Mouse (Mus musculus): Measurements from ENCODE around the gene Lbp. TPM values are rescaled to one million over a fixed set of nuclear protein-coding genes. Genes with fewer than 3 reads are reported as not detected.
A peak's percentile ranks its signal among the peaks of the same experiment; 100 is the strongest.

Gene Lbp
- polyA plus RNA-seq, 1 experiment from 2014 or later: 5.2 TPM

GRCm38 (mm10) chr2:158279656-158280055 is 26.6 kb upstream of the Lbp start:
- no peaks in the 10 kb centered on the region for H3K36me3 ChIP-seq
- no peak overlapping the region for H3K4me3 ChIP-seq
- peaks cover 4% of the 10 kb centered on the region for H3K4me1 ChIP-seq (replicated peaks)
- no peak overlapping the region for H3K4me2 ChIP-seq
- H3K9me3 ChIP-seq: no peaks in the 10 kb centered on the region
- H3K27ac ChIP-seq (replicated peaks): no peak overlapping the region
- no peak for ATAC-seq (ENCODE audit: low read depth)
- H3K27me3 ChIP-seq: no peaks in the 10 kb centered on the region; the same call in 1 of the 2 replicates
- 96% methylated on average over 4 of the region's 4 CpGs for WGBS
- H3K9ac ChIP-seq: no peak overlapping the region

DNA sequence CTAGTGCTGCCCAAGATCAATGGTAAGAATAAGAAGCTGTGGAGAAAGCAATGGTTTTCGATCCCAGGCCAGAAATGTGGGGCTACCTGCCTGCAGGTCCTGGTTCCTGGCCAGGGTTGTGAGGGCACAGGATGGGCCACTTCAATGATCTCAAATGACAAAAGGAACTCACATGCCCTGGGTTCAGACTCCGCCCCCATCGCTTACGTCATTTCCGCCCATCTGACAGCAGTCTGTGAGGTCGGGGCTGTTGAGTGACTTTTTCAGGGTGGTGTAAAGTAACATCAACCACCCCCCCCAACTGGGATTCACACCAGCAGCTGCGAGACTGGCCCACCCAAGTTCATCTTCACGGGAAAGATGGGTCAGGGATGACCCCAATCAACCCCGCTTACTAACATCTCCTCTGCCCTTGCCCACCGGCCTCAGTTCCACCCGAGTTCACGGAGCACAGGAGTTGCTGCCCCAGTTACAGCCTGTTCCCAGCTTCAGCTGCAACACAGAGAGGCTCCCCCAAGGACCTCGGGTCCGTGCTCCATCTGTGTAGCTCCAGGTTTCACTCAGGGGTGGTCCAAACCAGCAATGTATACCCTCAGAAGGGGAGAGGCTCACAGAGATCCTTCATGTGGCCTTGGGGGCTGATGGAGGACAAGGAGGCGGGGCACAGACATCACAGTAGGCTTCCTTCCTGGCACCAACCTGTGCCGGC is 24.6 kb upstream of the Lbp start:
- Histone ChIP-seq H3K9ac (no peak overlapping the region), H3K4me3 (no peak overlapping the region), H3K9me3 (no peaks in the 10 kb centered on the region), H3K27ac (replicated peaks) (no peak overlapping the region), H3K4me1 (replicated peaks) (peaks cover 16% of the 10 kb centered on the region), H3K4me2 (no peak overlapping the region), H3K27me3 (no peaks in the 10 kb centered on the region; the same call in 1 of the 2 replicates), H3K36me3 (no peaks in the 10 kb centered on the region)
- ATAC-seq (ENCODE audit: low read depth): no peak
- WGBS: 72% methylated on average over 16 of the region's 16 CpGs

- no peaks in the 10 kb centered on the region; the same call in 1 of the 2 replicates for H3K27me3 ChIP-seq
- no peak overlapping the region for H3K9ac ChIP-seq
- no peak overlapping the region for H3K27ac ChIP-seq (replicated peaks)
- H3K4me1 ChIP-seq (replicated peaks): peaks cover 16% of the 10 kb centered on the region
- no peak overlapping the region for H3K4me3 ChIP-seq
- 80% methylated on average over 7 of the region's 7 CpGs for WGBS
- no peak for ATAC-seq (ENCODE audit: low read depth)
- no peaks in the 10 kb centered on the region for H3K36me3 ChIP-seq
- H3K9me3 ChIP-seq: no peaks in the 10 kb centered on the region
- H3K4me2 ChIP-seq: no peak overlapping the region
Measured at GRCm38 (mm10) chr2:158283136-158283535, 23.2 kb upstream of the Lbp start.

DNA sequence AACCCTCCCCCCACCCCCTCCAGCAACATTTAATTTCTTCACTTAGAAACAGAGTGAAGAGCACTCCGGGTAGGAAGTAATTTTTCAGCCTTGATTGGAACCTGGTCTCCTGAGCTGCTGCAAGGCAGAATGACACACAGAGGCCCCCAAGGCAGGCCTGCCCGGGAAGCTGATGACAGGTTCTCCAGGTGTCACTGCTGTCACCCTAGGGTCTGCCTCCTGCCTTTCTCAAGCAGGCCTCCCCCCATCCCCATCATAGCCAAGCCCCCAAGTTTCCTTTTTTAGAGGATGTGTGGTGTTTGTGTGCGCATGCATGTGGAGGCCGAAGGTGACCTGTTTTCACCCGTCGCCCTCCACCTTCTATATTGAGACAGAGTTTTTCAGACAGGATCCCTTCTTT is 22.5 kb upstream of the Lbp start:
- Histone ChIP-seq H3K4me1 (replicated peaks) (peaks cover 16% of the 10 kb centered on the region), H3K9ac (no peak overlapping the region), H3K9me3 (no peaks in the 10 kb centered on the region), H3K27me3 (no peaks in the 10 kb centered on the region; the same call in 1 of the 2 replicates), H3K36me3 (no peaks in the 10 kb centered on the region), H3K27ac (replicated peaks) (no peak overlapping the region), H3K4me3 (no peak overlapping the region), H3K4me2 (no peak overlapping the region)
- WGBS: 89% methylated on average over 6 of the region's 6 CpGs
- no peak for ATAC-seq (ENCODE audit: low read depth)

DNA sequence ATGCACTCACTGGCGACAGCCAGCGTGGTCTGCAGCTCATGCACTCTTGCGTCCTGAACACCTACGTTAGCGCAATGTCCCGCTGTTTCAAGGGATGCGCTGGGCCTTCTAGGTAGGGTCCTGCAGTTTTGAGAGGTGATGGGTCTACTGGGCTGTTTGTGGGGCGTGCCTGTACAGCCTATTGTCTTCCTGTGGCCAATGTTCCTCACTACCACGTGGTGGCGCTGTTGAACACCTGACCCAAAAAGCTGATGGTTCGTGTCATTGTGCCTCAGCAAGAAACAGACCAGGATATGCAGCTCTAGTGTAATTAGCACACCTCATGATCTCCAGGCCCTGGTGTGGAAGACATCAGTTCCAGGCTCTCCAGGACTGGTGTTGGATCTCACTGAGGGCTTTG is 21.7 kb upstream of the Lbp start:
- Histone ChIP-seq H3K9me3 (no peaks in the 10 kb centered on the region), H3K27ac (replicated peaks) (no peak overlapping the region), H3K4me3 (no peak overlapping the region), H3K36me3 (no peaks in the 10 kb centered on the region), H3K4me1 (replicated peaks) (peaks cover 16% of the 10 kb centered on the region), H3K4me2 (no peak overlapping the region), H3K27me3 (no peaks in the 10 kb centered on the region; the same call in 1 of the 2 replicates), H3K9ac (peak overlapping the region; percentile 2; the same call in 1 of the 2 replicates)
- WGBS: 14% methylated on average over 11 of the region's 11 CpGs
- ATAC-seq (ENCODE audit: low read depth): no peak

GRCm38 (mm10) chr2:158285655-158286054 is 20.6 kb upstream of the Lbp start:
- Histone ChIP-seq H3K27me3 (no peaks in the 10 kb centered on the region; the same call in 1 of the 2 replicates), H3K9ac (no peak overlapping the region), H3K4me1 (replicated peaks) (peaks cover 16% of the 10 kb centered on the region), H3K36me3 (no peaks in the 10 kb centered on the region), H3K4me2 (no peak overlapping the region), H3K4me3 (no peak overlapping the region), H3K9me3 (no peaks in the 10 kb centered on the region), H3K27ac (replicated peaks) (0 out of 2 replicates have a peak overlapping the region, but pooled peaks have one; percentile 9)
- no peak for ATAC-seq (ENCODE audit: low read depth)
- WGBS: 61% methylated on average over 6 of the region's 6 CpGs

- no peak overlapping the region for H3K4me2 ChIP-seq
- WGBS: 74% methylated on average over 9 of the region's 9 CpGs
- no peaks in the 10 kb centered on the region for H3K36me3 ChIP-seq
- no peak overlapping the region for H3K27ac ChIP-seq (replicated peaks)
- H3K9ac ChIP-seq: no peak overlapping the region
- ATAC-seq (ENCODE audit: low read depth): peak; percentile 27; the same call in 1 of the 2 replicates
- H3K9me3 ChIP-seq: no peaks in the 10 kb centered on the region
- 0 out of 2 replicates have a peak, but pooled peaks cover 11% of the 10 kb centered on the region for H3K4me1 ChIP-seq (replicated peaks)
- no peak overlapping the region for H3K4me3 ChIP-seq
- no peaks in the 10 kb centered on the region for H3K27me3 ChIP-seq
Measured at GRCm38 (mm10) chr2:158295700-158296099, 10.6 kb upstream of the Lbp start.

GRCm38 (mm10) chr2:158299203-158299602 is 7.1 kb upstream of the Lbp start:
- Histone ChIP-seq H3K4me1 (replicated peaks) (0 out of 2 replicates have a peak, but pooled peaks cover 11% of the 10 kb centered on the region), H3K27ac (replicated peaks) (peak overlapping the region; percentile 64), H3K27me3 (no peaks in the 10 kb centered on the region), H3K36me3 (no peaks in the 10 kb centered on the region), H3K9me3 (no peaks in the 10 kb centered on the region), H3K9ac (no peak overlapping the region), H3K4me2 (no peak overlapping the region), H3K4me3 (no peak overlapping the region)
- WGBS: 56% methylated on average over 3 of the region's 3 CpGs
- peak; percentile 59; the same call in 1 of the 2 replicates for ATAC-seq (ENCODE audit: low read depth)

DNA sequence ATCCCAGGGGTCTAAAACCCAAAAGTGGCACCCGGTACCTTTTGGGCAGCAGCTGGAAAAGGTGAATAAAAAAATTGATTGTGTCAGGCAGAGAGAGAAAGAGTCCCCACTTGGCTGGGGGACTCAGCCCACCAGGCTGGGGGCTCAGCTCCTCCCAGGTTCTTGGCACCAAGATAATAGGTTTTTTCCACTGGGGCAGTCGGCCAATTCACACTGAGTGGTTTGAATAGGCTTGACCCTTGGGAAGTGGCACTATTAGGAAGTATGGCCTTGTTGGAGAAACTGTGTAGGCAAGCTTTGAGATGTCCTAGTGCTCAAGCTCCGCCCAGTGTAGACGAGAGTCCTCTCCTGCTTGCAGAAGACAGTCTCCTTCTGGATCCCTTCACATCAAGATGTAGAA is 6.6 kb upstream of the Lbp start:
- Histone ChIP-seq H3K36me3 (no peaks in the 10 kb centered on the region), H3K9ac (no peak overlapping the region), H3K4me1 (replicated peaks) (0 out of 2 replicates have a peak, but pooled peaks cover 11% of the 10 kb centered on the region), H3K27me3 (no peaks in the 10 kb centered on the region), H3K9me3 (peaks cover 2% of the 10 kb centered on the region; the same call in 1 of the 2 replicates), H3K4me3 (no peak overlapping the region), H3K27ac (replicated peaks) (peak overlapping the region; percentile 64), H3K4me2 (no peak overlapping the region)
- ATAC-seq (ENCODE audit: low read depth): peak; percentile 50
- WGBS: 58% methylated on average over 4 of the region's 4 CpGs

GRCm38 (mm10) chr2:158302807-158303206 is 3.5 kb upstream of the Lbp start:
- Histone ChIP-seq H3K9me3 (peaks cover 2% of the 10 kb centered on the region; the same call in 1 of the 2 replicates), H3K4me1 (replicated peaks) (peaks cover 18% of the 10 kb centered on the region; the same call in 1 of the 2 replicates), H3K4me3 (no peak overlapping the region), H3K27me3 (no peaks in the 10 kb centered on the region), H3K9ac (no peak overlapping the region), H3K36me3 (no peaks in the 10 kb centered on the region), H3K27ac (replicated peaks) (no peak overlapping the region), H3K4me2 (no peak overlapping the region)
- 67% methylated on average over 3 of the region's 3 CpGs for WGBS
- no peak for ATAC-seq (ENCODE audit: low read depth)

GRCm38 (mm10) chr2:158306696-158307049 is 380 bp downstream of the Lbp start:
- H3K4me1 ChIP-seq (replicated peaks): peaks cover 7% of the 10 kb centered on the region; the same call in 1 of the 2 replicates
- H3K4me2 ChIP-seq: no peak overlapping the region
- H3K36me3 ChIP-seq: no peaks in the 10 kb centered on the region
- 49% methylated on average over 6 of the region's 6 CpGs for WGBS
- peaks cover 2% of the 10 kb centered on the region; the same call in 1 of the 2 replicates for H3K9me3 ChIP-seq
- H3K9ac ChIP-seq: no peak overlapping the region
- H3K27me3 ChIP-seq: no peaks in the 10 kb centered on the region
- H3K27ac ChIP-seq (replicated peaks): no peak overlapping the region
- H3K4me3 ChIP-seq: no peak overlapping the region
- 0 out of 2 replicates have a peak, but pooled peaks have one; percentile 8 for ATAC-seq (ENCODE audit: low read depth)

DNA sequence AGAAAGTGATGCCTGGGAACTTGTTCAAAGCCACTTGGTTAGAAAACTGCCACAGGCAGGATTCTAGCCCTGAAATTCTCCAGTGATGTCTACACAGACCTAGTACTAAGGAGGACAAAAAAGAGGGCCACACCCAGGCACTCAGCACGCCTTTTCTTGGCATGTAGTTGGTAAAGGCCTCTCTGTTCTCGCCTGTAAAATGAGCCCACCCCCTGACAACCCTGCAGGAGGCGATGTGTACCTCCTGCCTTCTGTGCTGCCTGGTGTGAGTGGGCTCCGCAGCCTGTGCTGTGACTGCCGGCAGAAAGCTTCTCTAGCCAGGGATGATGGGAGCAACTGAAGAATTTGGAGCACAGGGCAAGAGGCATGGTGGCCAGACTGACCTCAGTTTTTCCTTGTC is 2.0 kb downstream of the Lbp start:
- WGBS: 62% methylated on average over 5 of the region's 5 CpGs

More for the DNA sequence above, 2.0 kb downstream of the Lbp start:
- ATAC-seq (ENCODE audit: low read depth): no peak
- no peaks in the 10 kb centered on the region for H3K27me3 ChIP-seq
- no peak overlapping the region for H3K27ac ChIP-seq (replicated peaks)
- no peak overlapping the region for H3K9ac ChIP-seq
- no peak overlapping the region for H3K4me2 ChIP-seq
- H3K9me3 ChIP-seq: peaks cover 2% of the 10 kb centered on the region; the same call in 1 of the 2 replicates
- H3K4me3 ChIP-seq: no peak overlapping the region
- peaks cover 7% of the 10 kb centered on the region; the same call in 1 of the 2 replicates for H3K4me1 ChIP-seq (replicated peaks)
- H3K36me3 ChIP-seq: no peaks in the 10 kb centered on the region
